Mouse (Mus musculus) cortical plate, adult 2 months (tissue): ENCODE results near the gene Rhof. TPM values are rescaled to one million over a fixed set of nuclear protein-coding genes. Genes with fewer than 3 reads are reported as not detected.

Experiments
- H3K27ac ChIP-seq: fragments of 200-500 bp; 2 replicates; pipeline ENCODE4 v1.5.1; 2012; ENCODE audit warnings: low read length, control low read depth, inconsistent platforms; ENCODE audit not compliant: insufficient read depth
- H3K4me1 ChIP-seq: fragments of 200-500 bp; 2 replicates; pipeline ENCODE4 v1.6.1; 2011; ENCODE audit warnings: low read length; ENCODE audit not compliant: control insufficient read depth, insufficient read depth
- H3K4me3 ChIP-seq: fragments of 200-500 bp; 2 replicates; pipeline ENCODE4 v1.5.1; 2011; ENCODE audit warnings: mild to moderate bottlenecking, low read length, control low read depth; ENCODE audit not compliant: insufficient read depth
- CTCF ChIP-seq: fragments of 200-500 bp; IDR thresholded peaks from 2 replicates; pipeline ENCODE4 v1.5.1; 2011; ENCODE audit warnings: mild to moderate bottlenecking, control low read depth, low read length; ENCODE audit not compliant: insufficient read depth; ENCODE audit errors: extremely low read depth
- POLR2A ChIP-seq: fragments of 200-500 bp; IDR thresholded peaks from 2 replicates; pipeline ENCODE4 v1.6.1; 2011; ENCODE audit warnings: mild to moderate bottlenecking, low read length, control low read depth; ENCODE audit not compliant: insufficient read depth; ENCODE audit errors: extremely low read depth
- polyA plus RNA-seq: library from polyadenylated mRNA; depleted of rRNA; stranded (reverse); fragments of >200 nt; gene quantifications from 2 replicates; pipeline ENCODE4 v1.2.3, GENCODE M21; 2012

Rhof gene
- polyA plus RNA-seq, 1 experiment: 47.4 TPM

DNA sequence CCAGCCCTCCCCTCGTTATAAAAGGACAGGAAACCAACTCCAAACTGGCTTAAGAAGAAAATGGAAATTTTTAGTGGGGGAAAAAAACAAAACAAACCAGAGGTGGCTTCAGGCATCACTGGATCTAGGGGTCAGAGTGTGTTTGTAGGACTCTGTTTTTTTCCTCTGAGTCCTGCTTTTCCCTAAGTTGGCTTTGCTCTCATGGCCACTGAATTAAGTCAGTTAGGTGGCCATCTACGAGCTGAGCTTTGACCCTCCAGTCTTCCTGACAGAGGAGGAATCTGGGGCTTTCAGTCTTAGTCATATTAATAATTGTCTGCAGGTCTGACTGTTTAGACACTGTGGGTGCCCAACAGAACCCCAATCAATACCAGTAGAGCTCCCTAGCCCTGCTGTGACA lies 34.0 kb downstream of the Rhof start:
- Histone ChIP-seq H3K4me1 (no peaks in the 10 kb centered on the region; the same call in 1 of the 2 replicates), H3K4me3 (no peak overlapping the region), H3K27ac (no peak overlapping the region)
- no peak for TF ChIP-seq POLR2A
- TF ChIP-seq CTCF: no peak

DNA sequence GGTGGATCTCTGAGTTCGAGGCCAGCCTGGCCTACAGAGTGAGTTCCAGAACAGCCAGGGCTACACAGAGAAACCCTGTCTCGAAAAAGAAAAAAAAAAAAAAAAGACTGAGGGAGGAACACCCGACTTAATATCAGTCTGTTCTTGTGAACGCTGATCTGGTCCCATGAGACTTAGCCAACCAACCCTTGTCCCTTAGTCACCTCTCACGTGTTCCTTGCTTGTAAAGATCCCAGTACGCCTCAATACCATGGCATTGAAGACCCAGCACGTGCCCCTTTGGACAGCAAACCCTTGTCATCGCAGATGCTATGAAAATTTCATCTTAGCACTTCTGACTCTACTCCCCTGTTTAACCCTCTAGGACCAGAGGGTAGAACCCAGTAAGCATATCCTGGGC lies 36.2 kb downstream of the Rhof start:
- Histone ChIP-seq H3K4me3 (no peak overlapping the region), H3K4me1 (no peaks in the 10 kb centered on the region; the same call in 1 of the 2 replicates), H3K27ac (no peak overlapping the region)
- TF ChIP-seq CTCF: no peak
- no peak for TF ChIP-seq POLR2A

DNA sequence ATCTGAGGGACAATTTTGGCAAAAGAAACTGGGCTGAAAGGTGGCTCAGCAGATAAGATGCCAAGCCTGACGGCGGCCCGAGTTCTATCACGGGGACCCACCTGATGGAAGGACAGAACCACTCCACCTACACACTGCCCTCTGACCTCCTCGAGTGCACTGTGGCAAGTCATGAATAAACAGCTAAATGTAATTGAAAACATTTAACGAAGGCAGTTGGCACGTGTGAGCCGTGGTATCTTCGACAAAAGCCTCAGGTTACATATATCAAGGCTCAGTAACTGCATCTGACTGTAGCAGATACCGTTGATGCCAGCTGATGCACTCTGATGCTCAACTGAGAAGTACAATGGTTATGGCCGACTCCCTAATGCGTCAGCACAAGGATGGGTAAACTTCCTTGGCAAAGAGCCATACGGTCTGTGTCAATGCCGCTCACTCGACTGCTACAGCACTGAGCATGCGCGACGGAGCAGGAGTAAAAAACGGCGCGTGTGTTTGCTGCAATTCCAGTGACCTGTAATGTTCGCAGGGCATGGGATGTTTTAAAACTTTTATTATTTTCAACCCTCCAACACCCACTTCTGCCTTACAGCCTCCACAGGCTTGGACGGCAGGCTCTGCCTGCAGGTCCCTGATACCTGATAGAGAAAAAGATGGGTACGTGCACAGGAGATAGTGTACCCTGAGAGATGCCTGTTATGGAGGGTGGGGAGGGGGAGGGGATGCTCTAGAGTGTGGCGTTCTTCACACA lies 38.1 kb downstream of the Rhof start:
- Histone ChIP-seq H3K4me1 (no peaks in the 10 kb centered on the region; the same call in 1 of the 2 replicates), H3K4me3 (no peak overlapping the region), H3K27ac (no peak overlapping the region)
- no peak for TF ChIP-seq CTCF
- TF ChIP-seq POLR2A: no peak

DNA sequence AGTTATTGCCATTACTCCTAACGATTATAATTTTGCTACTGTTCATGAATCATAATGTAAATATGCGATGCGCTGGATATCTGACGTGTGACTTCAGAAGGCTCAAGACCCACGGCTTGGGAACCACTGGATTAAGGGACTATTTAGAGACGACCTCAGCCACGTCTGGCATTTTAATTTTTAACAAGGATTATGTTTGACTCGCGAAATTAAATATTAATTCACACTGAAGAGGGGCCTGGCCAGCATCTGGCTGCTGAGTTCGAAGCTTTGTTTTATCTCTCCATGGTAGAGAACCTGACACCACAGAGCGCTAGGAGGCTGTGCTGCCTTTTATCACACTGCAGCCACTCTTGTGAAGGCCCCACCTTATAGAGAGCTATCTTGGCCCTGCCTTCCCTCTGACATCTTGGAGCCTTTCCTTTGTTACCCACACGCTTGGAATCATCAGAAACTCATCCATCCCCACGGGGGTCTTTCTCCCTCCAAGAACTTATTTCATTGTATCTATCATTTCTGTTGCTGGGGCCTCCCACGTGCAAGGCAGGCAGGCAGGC lies 39.3 kb downstream of the Rhof start:
- Histone ChIP-seq H3K27ac (no peak overlapping the region), H3K4me1 (no peaks in the 10 kb centered on the region; the same call in 1 of the 2 replicates), H3K4me3 (no peak overlapping the region)
- TF ChIP-seq POLR2A (no peak), CTCF (no peak)

DNA sequence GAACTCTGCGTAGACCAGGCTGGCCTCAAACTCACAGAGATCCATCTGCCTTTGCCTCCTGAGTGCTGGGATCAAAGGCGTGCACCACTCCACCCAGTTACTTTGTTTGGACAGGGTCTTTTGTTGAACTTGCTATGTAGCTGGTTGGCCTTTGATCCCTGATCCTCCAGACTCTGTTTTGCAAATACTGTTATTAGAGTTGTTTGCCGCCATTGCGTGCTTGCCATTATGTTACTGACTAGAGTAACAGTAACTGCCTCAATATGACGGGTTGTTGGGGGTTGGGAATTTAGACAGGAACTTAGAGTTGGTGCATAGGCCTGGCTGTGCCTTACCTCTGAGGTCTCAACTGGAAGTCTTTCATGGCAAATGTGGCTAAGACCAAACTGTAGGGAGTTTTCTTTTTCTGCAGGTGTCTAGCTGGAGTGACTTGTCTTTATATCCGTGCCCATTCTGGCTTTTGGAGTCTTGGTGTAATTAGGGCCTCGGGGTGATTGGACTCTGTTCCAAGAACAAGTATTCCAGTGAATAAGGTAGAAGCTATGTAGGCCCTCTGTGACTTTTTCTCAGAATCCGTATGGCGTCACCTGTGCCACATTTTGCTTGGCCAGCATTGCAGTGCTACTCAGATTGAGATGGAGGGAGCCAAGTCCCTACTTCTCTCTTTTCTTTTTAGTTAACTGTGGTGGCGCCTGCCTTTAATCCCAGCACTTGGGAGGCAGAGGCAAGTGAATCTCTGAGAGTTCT lies 41.8 kb downstream of the Rhof start:
- no peaks in the 10 kb centered on the region; the same call in 1 of the 2 replicates for H3K4me1 ChIP-seq
- H3K27ac ChIP-seq: no peak overlapping the region

DNA sequence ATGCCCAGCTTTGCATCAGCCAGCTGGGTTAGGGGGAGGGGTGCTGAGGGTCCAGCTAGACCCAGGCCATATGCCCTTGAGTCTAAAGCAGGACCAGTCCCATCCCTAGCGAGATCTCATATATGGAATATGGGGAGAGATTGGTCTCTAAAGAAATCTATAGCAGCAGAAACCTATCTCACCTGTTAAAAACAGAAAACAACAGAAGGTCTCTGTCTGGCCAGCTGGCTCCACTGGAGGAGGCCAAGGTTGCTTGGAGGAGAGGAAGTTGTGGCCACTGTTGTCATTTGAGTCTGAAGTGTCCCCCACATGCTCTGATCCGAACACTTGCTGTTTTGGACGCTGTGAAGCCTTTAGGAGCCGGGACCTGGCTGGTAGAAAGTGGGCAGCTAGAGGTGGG lies 43.7 kb downstream of the Rhof start:
- no peak for TF ChIP-seq CTCF
- no peak for TF ChIP-seq POLR2A
- Histone ChIP-seq H3K27ac (no peak overlapping the region), H3K4me3 (no peak overlapping the region), H3K4me1 (no peaks in the 10 kb centered on the region)

More for the DNA sequence above, 41.8 kb downstream of the Rhof start:
- H3K4me3 ChIP-seq: no peak overlapping the region
- TF ChIP-seq POLR2A (no peak), CTCF (no peak)

DNA sequence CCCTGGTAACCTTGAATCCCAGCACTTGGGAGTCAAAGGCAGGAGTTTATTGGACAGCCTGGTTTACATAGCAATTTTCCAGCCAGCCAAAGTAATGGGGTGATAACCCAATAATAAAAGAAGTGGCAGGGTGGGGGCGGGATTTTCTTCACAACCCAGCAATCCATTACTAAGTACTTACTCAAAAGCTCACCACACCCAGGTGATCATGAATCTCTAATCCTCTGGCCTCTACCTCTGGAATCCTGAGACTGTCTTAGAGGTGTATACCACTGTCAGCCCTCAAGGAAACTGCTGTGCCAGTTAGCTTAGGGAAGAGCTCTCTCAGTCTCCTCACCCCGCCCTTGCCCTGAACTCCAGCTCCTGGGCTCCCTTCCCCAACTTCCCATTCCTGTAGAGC lies 46.0 kb downstream of the Rhof start:
- no peak overlapping the region for H3K4me3 ChIP-seq
- H3K27ac ChIP-seq: no peak overlapping the region
- no peaks in the 10 kb centered on the region for H3K4me1 ChIP-seq
- TF ChIP-seq POLR2A (no peak), CTCF (no peak)

DNA sequence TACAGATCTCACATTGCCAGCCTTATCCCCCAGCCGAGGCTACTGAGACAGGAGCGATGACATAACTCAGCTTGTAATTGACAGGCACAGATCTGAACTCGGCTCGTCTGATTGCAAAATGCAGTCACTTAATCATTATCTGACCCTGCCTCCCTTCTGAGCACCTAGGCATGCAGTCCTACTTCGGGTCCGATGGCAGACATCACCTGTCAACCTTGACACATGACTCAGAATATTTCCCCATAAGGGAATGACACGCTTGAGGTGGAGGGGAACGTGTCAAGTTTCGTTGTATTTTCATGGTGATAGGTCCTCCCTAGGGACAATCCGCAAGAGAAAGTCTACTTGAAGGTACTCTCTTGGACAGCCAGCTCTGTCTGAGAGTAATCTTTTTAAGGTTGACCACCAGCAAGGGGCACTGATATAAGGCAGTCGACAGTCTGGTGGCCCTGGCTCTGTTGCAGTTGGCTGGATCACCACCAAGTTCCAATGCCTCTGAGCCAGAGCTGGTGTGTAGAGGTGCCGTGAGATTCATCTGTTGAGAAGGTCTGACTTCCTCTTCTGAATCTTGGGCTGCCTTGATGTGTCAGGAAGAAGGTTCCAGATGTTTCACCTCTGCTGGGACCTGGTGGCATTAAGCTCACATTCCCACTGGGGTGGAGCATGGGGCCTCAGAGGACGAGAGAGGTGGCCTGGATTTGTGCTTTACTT lies 49.0 kb downstream of the Rhof start:
- Histone ChIP-seq H3K27ac (no peak overlapping the region), H3K4me1 (no peaks in the 10 kb centered on the region), H3K4me3 (no peak overlapping the region)
- TF ChIP-seq POLR2A (no peak), CTCF (no peak)

DNA sequence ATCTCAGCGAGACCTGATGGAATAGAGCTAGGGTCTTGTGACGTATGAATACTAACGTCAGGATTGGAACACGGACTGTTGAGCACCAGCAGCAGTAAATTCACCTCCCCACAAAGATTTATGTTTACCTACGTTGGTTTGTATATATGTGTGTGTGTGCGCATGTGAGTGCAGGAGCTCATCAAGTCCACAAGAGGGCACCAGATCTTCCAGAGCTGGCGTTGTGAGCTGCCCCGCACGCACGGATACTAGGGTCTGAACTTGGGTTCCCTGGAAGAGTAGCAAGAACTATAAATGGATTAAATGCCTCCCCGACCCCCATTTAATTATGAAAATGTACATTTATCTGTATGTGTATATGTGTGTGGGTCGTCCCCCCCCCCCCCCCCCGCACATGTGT lies 52.0 kb downstream of the Rhof start:
- no peak overlapping the region for H3K27ac ChIP-seq
- H3K4me1 ChIP-seq: peaks cover 5% of the 10 kb centered on the region
- no peak overlapping the region for H3K4me3 ChIP-seq
- TF ChIP-seq CTCF (no peak), POLR2A (no peak)

DNA sequence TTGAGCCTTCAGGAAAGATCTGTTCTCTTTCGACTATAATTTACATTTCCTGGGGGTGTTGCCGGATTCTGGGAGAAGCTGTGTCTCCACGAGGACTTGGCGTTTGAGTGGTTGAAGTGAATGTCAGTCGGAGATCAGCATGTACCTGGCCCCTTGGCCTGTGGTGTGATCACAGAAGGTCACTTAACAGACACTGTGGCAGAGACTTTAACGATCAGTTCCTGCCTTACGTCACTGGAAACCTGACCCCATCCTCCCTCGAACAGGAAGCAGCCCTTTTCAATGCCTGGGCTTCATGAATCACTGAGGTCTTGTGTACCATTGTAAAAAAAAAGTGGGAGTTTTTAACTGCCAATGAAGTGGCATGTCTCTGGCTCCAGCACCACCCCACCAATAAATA lies 52.5 kb downstream of the Rhof start:
- Histone ChIP-seq H3K4me1 (peaks cover 6% of the 10 kb centered on the region), H3K4me3 (no peak overlapping the region), H3K27ac (no peak overlapping the region)
- TF ChIP-seq CTCF: no peak
- TF ChIP-seq POLR2A: no peak
